Mouse (Mus musculus): ENCODE measurements around the gene Zfp354c. TPM values are rescaled to one million over a fixed set of nuclear protein-coding genes. Genes with fewer than 3 reads are reported as not detected.
A peak's percentile ranks its signal among the peaks of the same experiment; 100 is the strongest.

Zfp354c gene
- total and polyA plus RNA-seq, 2 experiments from 2014 or later, result 3.6 to 6.0 TPM

GRCm38 (mm10) chr11:50847047-50847446 lies 19.5 kb upstream of the Zfp354c start:
- WGBS, result 72% methylated on average over 5 of the region's 5 CpGs
- H3K4me3 ChIP-seq (ENCODE audit: low read depth, low read length), result no peak overlapping the region
- DNase-seq (ENCODE audit: low spot score), result no peak
- no peak overlapping the region for H3K4me2 ChIP-seq (ENCODE audit: low read depth, low read length)
- TF ChIP-seq EP300 (IDR thresholded peaks at IDR 0.05; ENCODE audit: low read depth) (no peak), CTCF (IDR thresholded peaks at IDR 0.05; ENCODE audit: low read depth) (peak; percentile 35)
- H3K9ac ChIP-seq (replicated peaks; ENCODE audit: low read depth, low read length), result no peak overlapping the region
- no peaks in the 10 kb centered on the region for H3K36me3 ChIP-seq (replicated peaks; ENCODE audit: control insufficient read depth, insufficient read depth, low read length)
- no peak for ATAC-seq (ENCODE audit: insufficient read depth, low read depth)
- H3K27ac ChIP-seq (ENCODE audit: low read depth), result no peak overlapping the region
- peaks cover 6% of the 10 kb centered on the region for H3K4me1 ChIP-seq (ENCODE audit: control insufficient read depth, insufficient read depth)
- peaks cover 42% of the 10 kb centered on the region for H3K27me3 ChIP-seq (ENCODE audit: control insufficient read depth, insufficient read depth, low read length)
- 0 out of 2 replicates have a peak, but pooled peaks cover 4% of the 10 kb centered on the region for H3K9me3 ChIP-seq (replicated peaks; ENCODE audit: control insufficient read depth, low read length)

GRCm38 (mm10) chr11:50845951-50846350 lies 18.4 kb upstream of the Zfp354c start:
- H3K9ac ChIP-seq (replicated peaks; ENCODE audit: low read depth, low read length), result no peak overlapping the region
- peaks cover 4% of the 10 kb centered on the region for H3K4me1 ChIP-seq (ENCODE audit: control insufficient read depth, insufficient read depth)
- H3K4me3 ChIP-seq (ENCODE audit: low read depth, low read length), result no peak overlapping the region
- 0 out of 2 replicates have a peak, but pooled peaks cover 4% of the 10 kb centered on the region for H3K9me3 ChIP-seq (replicated peaks; ENCODE audit: control insufficient read depth, low read length)
- H3K27me3 ChIP-seq (ENCODE audit: control insufficient read depth, insufficient read depth, low read length), result peaks cover 31% of the 10 kb centered on the region
- no peak overlapping the region for H3K4me2 ChIP-seq (ENCODE audit: low read depth, low read length)
- no peak overlapping the region for H3K27ac ChIP-seq (ENCODE audit: low read depth)
- TF ChIP-seq EP300 (IDR thresholded peaks at IDR 0.05; ENCODE audit: low read depth), result no peak
- TF ChIP-seq CTCF (IDR thresholded peaks at IDR 0.05; ENCODE audit: low read depth), result no peak
- DNase-seq (ENCODE audit: low spot score) (no peak), ATAC-seq (ENCODE audit: insufficient read depth, low read depth) (no peak)
- WGBS, result 86% methylated on average over 3 of the region's 3 CpGs
- H3K36me3 ChIP-seq (replicated peaks; ENCODE audit: control insufficient read depth, insufficient read depth, low read length), result no peaks in the 10 kb centered on the region

GRCm38 (mm10) chr11:50841023-50841735 lies 13.7 kb upstream of the Zfp354c start, which contains the start of gene Zfp879:
Gene Zfp879, minus strand, starts transcription at chr11:50841552.
- peak within 1 kb of the TSS; percentile 45 for H3K4me3 ChIP-seq (ENCODE audit: low read depth, low read length)
- H3K9me3 ChIP-seq (replicated peaks; ENCODE audit: control insufficient read depth, low read length), result no peaks in the 10 kb centered on the region
- H3K4me1 ChIP-seq (ENCODE audit: control insufficient read depth, insufficient read depth), result peaks cover 4% of the 10 kb centered on the region; the same call in 1 of the 2 replicates
- H3K27me3 ChIP-seq (ENCODE audit: control insufficient read depth, insufficient read depth, low read length), result no peaks in the 10 kb centered on the region
- TF ChIP-seq CTCF (IDR thresholded peaks at IDR 0.05; ENCODE audit: low read depth) (no peak), EP300 (IDR thresholded peaks at IDR 0.05; ENCODE audit: low read depth) (no peak)
- H3K36me3 ChIP-seq (replicated peaks; ENCODE audit: control insufficient read depth, insufficient read depth, low read length), result no peaks in the 10 kb centered on the region
- H3K27ac ChIP-seq (ENCODE audit: low read depth), result peak within 1 kb of the TSS; percentile 77
- peak within 1 kb of the TSS; percentile 63 for H3K4me2 ChIP-seq (ENCODE audit: low read depth, low read length)
- ATAC-seq (ENCODE audit: insufficient read depth, low read depth), result peak; percentile 94
- 17% methylated on average over 22 of the region's 22 CpGs for WGBS
- peak; percentile 90 for DNase-seq (ENCODE audit: low spot score)
- H3K9ac ChIP-seq (replicated peaks; ENCODE audit: low read depth, low read length), result peak within 1 kb of the TSS; percentile 51; the same call in 1 of the 2 replicates

GRCm38 (mm10) chr11:50835727-50836126 lies 8.2 kb upstream of the Zfp354c start:
- 75% methylated on average over 4 of the region's 4 CpGs for WGBS
- no peak overlapping the region for H3K4me2 ChIP-seq (ENCODE audit: low read depth, low read length)
- no peak overlapping the region for H3K4me3 ChIP-seq (ENCODE audit: low read depth, low read length)
- DNase-seq (ENCODE audit: low spot score) (no peak), ATAC-seq (ENCODE audit: insufficient read depth, low read depth) (no peak)
- peaks cover 9% of the 10 kb centered on the region; the same call in 1 of the 2 replicates for H3K36me3 ChIP-seq (replicated peaks; ENCODE audit: control insufficient read depth, insufficient read depth, low read length)
- no peak for TF ChIP-seq CTCF (IDR thresholded peaks at IDR 0.05; ENCODE audit: low read depth)
- H3K9ac ChIP-seq (replicated peaks; ENCODE audit: low read depth, low read length), result no peak overlapping the region
- H3K4me1 ChIP-seq (ENCODE audit: control insufficient read depth, insufficient read depth), result no peaks in the 10 kb centered on the region; the same call in 1 of the 2 replicates
- H3K9me3 ChIP-seq (replicated peaks; ENCODE audit: control insufficient read depth, low read length), result peaks cover 18% of the 10 kb centered on the region
- no peaks in the 10 kb centered on the region for H3K27me3 ChIP-seq (ENCODE audit: control insufficient read depth, insufficient read depth, low read length)
- no peak overlapping the region for H3K27ac ChIP-seq (ENCODE audit: low read depth)

- Histone ChIP-seq H3K9me3 (replicated peaks; ENCODE audit: control insufficient read depth, low read length) (no peaks in the 10 kb centered on the region), H3K36me3 (replicated peaks; ENCODE audit: control insufficient read depth, insufficient read depth, low read length) (peaks cover 16% of the 10 kb centered on the region), H3K4me2 (ENCODE audit: low read depth, low read length) (peak overlapping the region; percentile 85; the same call in 1 of the 2 replicates), H3K4me1 (ENCODE audit: control insufficient read depth, insufficient read depth) (no peaks in the 10 kb centered on the region), H3K4me3 (ENCODE audit: low read depth, low read length) (no peak overlapping the region), H3K27me3 (ENCODE audit: control insufficient read depth, insufficient read depth, low read length) (no peaks in the 10 kb centered on the region), H3K27ac (ENCODE audit: low read depth) (no peak overlapping the region), H3K9ac (replicated peaks; ENCODE audit: low read depth, low read length) (no peak overlapping the region)
- DNase-seq (ENCODE audit: low spot score) (no peak), ATAC-seq (ENCODE audit: insufficient read depth, low read depth) (no peak)
- TF ChIP-seq EP300 (IDR thresholded peaks at IDR 0.05; ENCODE audit: low read depth), result no peak
- no peak for TF ChIP-seq CTCF (IDR thresholded peaks at IDR 0.05; ENCODE audit: low read depth)
- WGBS, result 65% methylated on average over 2 of the region's 2 CpGs
These were observed 1.3 kb downstream of the Zfp354c start for GRCm38 (mm10) chr11:50826214-50826613.

Measured in heart, postnatal 0 days (tissue).